Mouse (Mus musculus) heart, postnatal 36 days (tissue): Measurements from ENCODE around the gene Ldlrad1. TPM values are rescaled to one million over a fixed set of nuclear protein-coding genes. Genes with fewer than 3 reads are reported as not detected.

ENCODE experiments used
- DNase-seq, 2 experiments: peaks; one replicate each; pipeline ENCODE4 v3.0.0; 2021 to 2022
- intact Hi-C: fragments of 180-260 bp; cut with DNase I; formaldehyde crosslinking; loops from one replicate; pipeline ENCODE4 v1.15.1; 2025
- total RNA-seq, 2 experiments: library from RNA; stranded (reverse); gene quantifications; 2 replicates each; pipeline ENCODE4 v1.2.3; 2021

Ldlrad1 gene
- total RNA-seq, 2 experiments from 2014 or later = not detected

DNA sequence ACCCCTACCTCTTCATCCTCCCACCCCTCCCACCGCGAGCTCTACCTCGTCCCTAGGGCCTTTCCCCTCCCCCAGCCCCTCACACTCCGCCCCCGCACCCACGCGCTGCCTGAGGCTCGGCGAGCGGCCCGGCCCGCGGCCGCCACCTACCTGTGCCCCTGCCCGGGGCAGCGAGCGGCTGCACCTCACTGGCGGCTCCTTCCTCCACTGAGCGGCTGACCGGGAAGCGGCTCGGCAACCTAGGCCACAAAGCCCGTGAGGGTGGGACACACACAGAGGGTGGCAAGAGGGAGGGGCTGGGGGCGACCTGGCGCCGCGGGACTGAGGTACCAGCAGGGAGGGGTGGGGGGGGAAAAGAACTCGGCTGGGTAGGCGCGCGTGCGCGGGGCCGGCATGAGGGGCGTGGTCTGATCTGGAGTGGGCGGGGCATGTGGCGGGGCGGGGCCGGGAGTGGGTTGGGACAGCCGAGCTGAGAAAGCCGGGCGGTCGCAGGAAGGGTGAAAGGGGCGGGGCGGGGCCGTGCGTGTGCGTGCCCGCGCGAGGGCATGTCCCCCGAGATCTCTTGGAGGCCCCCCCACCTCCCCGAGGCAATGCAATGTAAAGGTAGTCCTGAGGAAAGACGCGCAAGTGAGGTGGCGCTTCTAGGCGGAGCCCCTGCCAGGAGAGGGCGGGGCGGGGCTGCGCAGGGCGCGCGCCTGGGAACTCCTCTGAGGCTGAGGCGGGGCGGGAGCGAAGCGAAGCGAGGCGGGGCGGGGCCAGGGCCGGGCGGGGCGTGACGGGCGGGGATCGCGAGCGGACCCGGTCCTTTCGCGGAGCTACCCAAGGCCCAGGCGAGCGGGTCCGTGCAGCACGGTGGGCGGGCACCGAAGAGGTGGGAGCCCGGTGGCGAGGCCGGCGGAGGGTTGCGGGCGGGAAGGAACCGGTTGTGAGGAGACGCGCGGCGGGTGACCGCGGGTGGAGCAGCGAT is 44.4 kb downstream of the Ldlrad1 start, which contains the start of the genes Lrrc42 and Hspb11:
Lrrc42 (minus strand) TSS at position 408 of the 967 bp plus-strand sequence.
Hspb11 (plus strand) TSS at position 469 of the 967 bp plus-strand sequence.
- peak; percentile 90 to 93 for DNase-seq
- intact Hi-C loops = loop anchor here (2.0 to 5.0 kb wide), 3 partner anchors 59 to 114 kb away; partner anchors contain the start of genes Ndc1, Tceanc2 and Tmem59

- no peak for DNase-seq
- intact Hi-C loops = loop anchor here (5.0 kb wide), 1 partner anchor 113 kb away; the partner anchor contains the start of gene Ndc1
These were observed 45.4 kb downstream of the Ldlrad1 start for GRCm38 (mm10) chr4:107254414-107254813.

GRCm38 (mm10) chr4:107260001-107260400 is 51.0 kb downstream of the Ldlrad1 start:
- no peak for DNase-seq
- intact Hi-C loops = no loop called here

Other genes with a start within 250 kb of the Ldlrad1 start
- gene Mrpl37, start 142.3 kb upstream of the Ldlrad1 start, total RNA-seq = 100 to 1,000 TPM; 102 to 110 TPM
- gene Cyb5rl, start 142.2 kb upstream of the Ldlrad1 start, total RNA-seq = 10 to 100 TPM; 19.3 to 21.4 TPM
- not detected for gene Cdcp2, start 112.3 kb upstream of the Ldlrad1 start, total RNA-seq
- 100 to 1,000 TPM; 150 to 151 TPM for gene Tmem59, start 30.8 kb upstream of the Ldlrad1 start, total RNA-seq
- gene Tceanc2, start 30.1 kb upstream of the Ldlrad1 start, total RNA-seq = 10 to 100 TPM; 11.5 to 18.3 TPM
- gene Lrrc42, start 44.4 kb downstream of the Ldlrad1 start, total RNA-seq = 10 to 100 TPM; 12.5 to 13.5 TPM
- 10 to 100 TPM; 13.3 to 13.8 TPM for gene Hspb11, start 44.4 kb downstream of the Ldlrad1 start, total RNA-seq
- gene Dio1, start 98.0 kb downstream of the Ldlrad1 start, total RNA-seq = not detected
- 10 to 100 TPM; 21.2 to 22.7 TPM for gene Yipf1, start 105.2 kb downstream of the Ldlrad1 start, total RNA-seq
- 10 to 100 TPM; 10.4 to 11.9 TPM for gene Ndc1, start 158.6 kb downstream of the Ldlrad1 start, total RNA-seq
- gene Glis1, start 225.4 kb downstream of the Ldlrad1 start, total RNA-seq = under 1 TPM in 1 of 2 experiments, not detected in 1; 0.28 TPM